ENCODE assay signal across 8 mouse cellular contexts in genomic region chr7:25390054-25390770, GRCm38 (mm10). TPM values are rescaled to one million over a fixed set of nuclear protein-coding genes. Genes with fewer than 3 reads are reported as not detected.
DNase-seq lines count a peak whose midpoint lies in the region; ATAC-seq and TF ChIP-seq lines count a peak whose summit lies in the region.

No protein-coding gene starts in this region.

- peaks cover 9% of the 10 kb centered on the region; the same call in 1 of the 2 replicates for H3K27me3 ChIP-seq in midbrain, embryonic 12.5 days
- H3K27me3 ChIP-seq in midbrain, embryonic 10.5 days (ENCODE audit: low read depth, poor library complexity, severe bottlenecking) = peaks cover 28% of the 10 kb centered on the region
- H3K27me3 ChIP-seq in heart, embryonic 10.5 days (ENCODE audit: insufficient read depth, poor library complexity, severe bottlenecking) = peaks cover 24% of the 10 kb centered on the region; the same call in 1 of the 2 replicates
- H3K27me3 ChIP-seq in thymus, adult 2 months (ENCODE audit: control insufficient read depth, insufficient read depth, low read length) = no peaks in the 10 kb centered on the region

- no peak overlapping the region for H3K27ac ChIP-seq in midbrain, embryonic 12.5 days (replicated peaks)
- no peak overlapping the region for H3K27ac ChIP-seq in midbrain, embryonic 10.5 days (replicated peaks)
- H3K27ac ChIP-seq in heart, embryonic 10.5 days = peak overlapping the region; percentile 1; the same call in 1 of the 2 replicates
- H3K27ac ChIP-seq in thymus, adult 2 months (ENCODE audit: control insufficient read depth, insufficient read depth, low read length) = no peak overlapping the region

- no peak for ATAC-seq in midbrain, embryonic 12.5 days (ENCODE audit: low FRiP score, low read depth)

- H3K4me1 ChIP-seq in midbrain, embryonic 12.5 days = peaks cover 29% of the 10 kb centered on the region
- peaks cover 31% of the 10 kb centered on the region for H3K4me1 ChIP-seq in midbrain, embryonic 10.5 days
- H3K4me1 ChIP-seq in heart, embryonic 10.5 days = peaks cover 20% of the 10 kb centered on the region
- H3K4me1 ChIP-seq in thymus, adult 2 months (replicated peaks; ENCODE audit: control insufficient read depth, insufficient read depth, low read length) = peaks cover 20% of the 10 kb centered on the region

- H3K4me2 ChIP-seq in midbrain, embryonic 12.5 days (replicated peaks) = no peak overlapping the region

- no peak for TF ChIP-seq CTCF in thymus, adult 2 months (IDR thresholded peaks at IDR 0.05; ENCODE audit: borderline replicate concordance, control insufficient read depth, extremely low read depth, insufficient read depth, low read length, poor library complexity)

- no peaks in the 10 kb centered on the region for H3K9me3 ChIP-seq in midbrain, embryonic 12.5 days
- no peaks in the 10 kb centered on the region for H3K9me3 ChIP-seq in midbrain, embryonic 10.5 days (replicated peaks)
- no peaks in the 10 kb centered on the region for H3K9me3 ChIP-seq in heart, embryonic 10.5 days

- DNase-seq in midbrain, embryonic 10.5 days (ENCODE audit: low spot score) = no peak
- DNase-seq in brain, adult 2 months (ENCODE audit: low read depth, low spot score) = peak; percentile 72
- DNase-seq in heart, embryonic 10.5 days (ENCODE audit: low spot score) = no peak
- peak; percentile 83 to 95 for DNase-seq in kidney, postnatal 25 days
- DNase-seq in ovary, postnatal 14 days (ENCODE audit: low spot score) = peak; percentile 46
- no peak for DNase-seq in thymus, adult 2 months
- no peak for DNase-seq in layer of hippocampus, postnatal 10 days (ENCODE audit: low spot score in 2 of 2)

- H3K9ac ChIP-seq in midbrain, embryonic 12.5 days (replicated peaks) = 0 out of 2 replicates have a peak overlapping the region, but pooled peaks have one; percentile 24

- no peak for TF ChIP-seq POLR2A in thymus, adult 2 months (IDR thresholded peaks at IDR 0.05; ENCODE audit: control insufficient read depth, extremely low read depth, insufficient read depth, low read length, poor library complexity)

- WGBS in midbrain, embryonic 12.5 days = 31% methylated on average over 8 of the region's 8 CpGs
- 36% methylated on average over 8 of the region's 8 CpGs for WGBS in midbrain, embryonic 10.5 days
- 44% methylated on average over 8 of the region's 8 CpGs for WGBS in heart, embryonic 10.5 days
- WGBS in thymus, adult 2 months = 85% methylated on average over 8 of the region's 8 CpGs

- H3K4me3 ChIP-seq in midbrain, embryonic 12.5 days = no peak overlapping the region
- no peak overlapping the region for H3K4me3 ChIP-seq in midbrain, embryonic 10.5 days
- H3K4me3 ChIP-seq in heart, embryonic 10.5 days = no peak overlapping the region
- H3K4me3 ChIP-seq in thymus, adult 2 months (ENCODE audit: control insufficient read depth, insufficient read depth, low read length) = no peak overlapping the region

- peaks cover 27% of the 10 kb centered on the region for H3K36me3 ChIP-seq in midbrain, embryonic 12.5 days
- H3K36me3 ChIP-seq in midbrain, embryonic 10.5 days = peaks cover 34% of the 10 kb centered on the region
- peaks cover 18% of the 10 kb centered on the region for H3K36me3 ChIP-seq in heart, embryonic 10.5 days
- peaks cover 11% of the 10 kb centered on the region; the same call in 1 of the 2 replicates for H3K36me3 ChIP-seq in thymus, adult 2 months (ENCODE audit: control insufficient read depth, insufficient read depth, low read length)

RNA-seq across cellular contexts. Expression of gene Lipe, which starts 8.3 kb away (rescaled TPM):
- 5.9 and 8.5 TPM in 2 replicates for polyA plus RNA-seq in midbrain, embryonic 12.5 days (2016; fragmentation: Nextera tagmentation; extraction: Ambion mirVana)
- polyA plus RNA-seq in midbrain, embryonic 10.5 days (2016; fragmentation: Nextera tagmentation; extraction: Ambion mirVana) = 4.7 and 7.0 TPM in 2 replicates
- polyA plus RNA-seq in heart, embryonic 10.5 days (2016; fragmentation: Nextera tagmentation; extraction: Ambion mirVana) = 3.3 and 4.7 TPM in 2 replicates
- 75.3 and 91.6 TPM in 2 replicates for polyA plus RNA-seq in thymus, adult 2 months (2012; rRNA removed)
- 1 to 10 TPM; 5.5 to 6.8 TPM for total RNA-seq in layer of hippocampus, postnatal 10 days (2021)

RNA-seq across cellular contexts. Expression of gene Cnfn, which starts 20.7 kb away (rescaled TPM):
- not detected in 2 replicates for polyA plus RNA-seq in midbrain, embryonic 12.5 days (2016; fragmentation: Nextera tagmentation; extraction: Ambion mirVana)
- polyA plus RNA-seq in midbrain, embryonic 10.5 days (2016; fragmentation: Nextera tagmentation; extraction: Ambion mirVana) = not detected in 2 replicates
- not detected in 2 replicates for polyA plus RNA-seq in heart, embryonic 10.5 days (2016; fragmentation: Nextera tagmentation; extraction: Ambion mirVana)
- polyA plus RNA-seq in thymus, adult 2 months (2012; rRNA removed) = 13.4 and 20.6 TPM in 2 replicates
- total RNA-seq in layer of hippocampus, postnatal 10 days (2021) = not detected

RNA-seq across cellular contexts. Expression of gene Cxcl17, which starts 22.5 kb away (rescaled TPM):
- polyA plus RNA-seq in midbrain, embryonic 12.5 days (2016; fragmentation: Nextera tagmentation; extraction: Ambion mirVana) = 0.65 and 0.75 TPM in 2 replicates
- 0.31 and 0.37 TPM in 2 replicates for polyA plus RNA-seq in midbrain, embryonic 10.5 days (2016; fragmentation: Nextera tagmentation; extraction: Ambion mirVana)
- 0.32 and 0.36 TPM in 2 replicates for polyA plus RNA-seq in heart, embryonic 10.5 days (2016; fragmentation: Nextera tagmentation; extraction: Ambion mirVana)
- 0.56 and 1.2 TPM in 2 replicates for polyA plus RNA-seq in thymus, adult 2 months (2012; rRNA removed)
- not detected for total RNA-seq in layer of hippocampus, postnatal 10 days (2021)

Comparison
In these comparisons a context has a peak if more than half of its experiments do, and no peak if none do; other contexts are left out.
1. DNase-seq: peak in brain, adult 2 months (single experiment), kidney, postnatal 25 days (2 of 2) and ovary, postnatal 14 days (single experiment); none in midbrain, embryonic 10.5 days (single experiment), heart, embryonic 10.5 days (single experiment), thymus, adult 2 months (single experiment) and layer of hippocampus, postnatal 10 days (0 of 2).
2. RNA of gene Cnfn, which starts 20.7 kb away (polyA plus RNA-seq): 13.4 to 20.6 TPM in thymus, adult 2 months; not detected in midbrain, embryonic 12.5 days, not detected in midbrain, embryonic 10.5 days and not detected in heart, embryonic 10.5 days; every median in the first group is over 10 times any median in the second.